ENCODE assay signal across 22 mouse cellular contexts in the genomic region with DNA sequence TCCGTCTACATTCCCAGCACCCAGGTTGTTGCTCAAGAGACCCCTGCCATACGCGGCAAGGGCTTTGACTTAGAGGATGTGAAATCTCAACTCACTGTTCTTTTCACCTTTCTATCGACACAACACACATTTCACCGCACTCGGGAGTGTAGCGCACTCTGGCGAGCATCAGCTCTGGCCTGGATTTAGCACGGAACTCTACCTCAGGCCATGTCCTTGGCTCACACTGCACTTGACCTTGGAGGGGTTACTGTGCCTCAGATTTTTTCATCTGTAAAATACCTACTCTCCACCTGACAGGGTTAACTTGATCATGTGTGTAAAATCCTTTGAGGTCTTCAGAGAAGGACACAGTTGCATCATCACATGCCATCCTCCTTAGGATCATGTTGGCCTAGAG.
DNase-seq lines count a peak whose midpoint lies in the region; ATAC-seq lines count a peak whose summit lies in the region.
"Had no signal": no experiment of that assay in that cellular context is flagged by ENCODE, and none has a peak within 500 bp of the region (broad histone marks: within the 10 kb centered on the region; RNA-seq: fewer than 3 reads in every experiment).

No protein-coding gene starts in this region.

- H3K4me2 ChIP-seq in heart, embryonic 12.5 days: no peak overlapping the region
- H3K4me2 ChIP-seq: embryonic facial prominence, embryonic 13.5 days; embryonic facial prominence, embryonic 15.5 days; forebrain, embryonic 12.5 days had no signal

- no peak for ATAC-seq in heart, embryonic 12.5 days (ENCODE audit: insufficient number of reproducible peaks, low FRiP score)
- ATAC-seq in megakaryocyte, adult 5-6 weeks (ENCODE audit: poor library complexity, severe bottlenecking): no peak
- ATAC-seq: forebrain, embryonic 14.5 days had no signal

- H3K4me3 ChIP-seq in heart, embryonic 12.5 days: no peak overlapping the region
- peak overlapping the region; percentile 16 for H3K4me3 ChIP-seq in megakaryocyte, embryonic 14.5 days (replicated peaks)
- H3K4me3 ChIP-seq: embryonic facial prominence, embryonic 13.5 days; embryonic facial prominence, embryonic 15.5 days; erythroblast, embryonic 14.5 days; forebrain, embryonic 10.5 days; forebrain, embryonic 12.5 days had no signal

- 91% methylated on average over 9 of the region's 9 CpGs for WGBS in heart, embryonic 12.5 days

- peaks cover 19% of the 10 kb centered on the region for H3K4me1 ChIP-seq in heart, embryonic 12.5 days (replicated peaks)
- peaks cover 73% of the 10 kb centered on the region for H3K4me1 ChIP-seq in megakaryocyte, embryonic 14.5 days
- H3K4me1 ChIP-seq: embryonic facial prominence, embryonic 13.5 days; embryonic facial prominence, embryonic 15.5 days; forebrain, embryonic 10.5 days; forebrain, embryonic 12.5 days had no signal

- no peak overlapping the region for H3K9ac ChIP-seq in heart, embryonic 12.5 days
- H3K9ac ChIP-seq: embryonic facial prominence, embryonic 13.5 days; embryonic facial prominence, embryonic 15.5 days; forebrain, embryonic 12.5 days had no signal

- no peaks in the 10 kb centered on the region for H3K9me3 ChIP-seq in heart, embryonic 12.5 days (replicated peaks)
- H3K9me3 ChIP-seq in megakaryocyte, embryonic 14.5 days: no peaks in the 10 kb centered on the region
- H3K9me3 ChIP-seq: embryonic facial prominence, embryonic 13.5 days; embryonic facial prominence, embryonic 15.5 days; forebrain, embryonic 10.5 days; forebrain, embryonic 12.5 days had no signal

- no peaks in the 10 kb centered on the region for H3K27me3 ChIP-seq in heart, embryonic 12.5 days (replicated peaks)
- H3K27me3 ChIP-seq in megakaryocyte, embryonic 14.5 days (replicated peaks): no peaks in the 10 kb centered on the region
- H3K27me3 ChIP-seq: embryonic facial prominence, embryonic 13.5 days; embryonic facial prominence, embryonic 15.5 days; forebrain, embryonic 12.5 days had no signal

- DNase-seq in heart, adult 11 months: peak; percentile 79
- DNase-seq in kidney, adult 11 months: peak; percentile 42
- DNase-seq in kidney, postnatal 4 days: no peak
- DNase-seq: adrenal gland, adult 2 months; adrenal gland, postnatal 10 days; adrenal gland, postnatal 25 days; cerebellum, adult 11 months; cerebellum, adult 18-20 months; cerebellum, adult 8-10 months; cerebellum, adult 9-11 months; cerebellum, postnatal 14 days; cerebellum, postnatal 36 days; embryo, embryonic 11 days had no signal

- peaks cover 62% of the 10 kb centered on the region for H3K36me3 ChIP-seq in heart, embryonic 12.5 days
- peaks cover 96% of the 10 kb centered on the region for H3K36me3 ChIP-seq in megakaryocyte, embryonic 14.5 days (replicated peaks; ENCODE audit: low read length)

- H3K27ac ChIP-seq in heart, embryonic 12.5 days (ENCODE audit: poor library complexity, severe bottlenecking): no peak overlapping the region
- H3K27ac ChIP-seq: embryonic facial prominence, embryonic 13.5 days; embryonic facial prominence, embryonic 15.5 days; forebrain, embryonic 10.5 days; forebrain, embryonic 12.5 days had no signal

Comparison
In these comparisons a context has a peak if more than half of its experiments do, and no peak if none do; other contexts are left out.
1. DNase-seq: peak in heart, adult 11 months (single experiment) and kidney, adult 11 months (single experiment); none in kidney, postnatal 4 days (0 of 2).